Mouse (Mus musculus) heart, adult 8-10 months (tissue): Measurements from ENCODE around the gene Sptan1. TPM values are rescaled to one million over a fixed set of nuclear protein-coding genes. Genes with fewer than 3 reads are reported as not detected.

Source experiments
- DNase-seq: peaks from one replicate; pipeline ENCODE4 v3.0.0; 2022; ENCODE audit warnings: low spot score
- total RNA-seq, 4 experiments: library from RNA; stranded (reverse); gene quantifications; 2 replicates each; pipeline ENCODE4 v1.2.4; 2022

The Sptan1 gene
- total RNA-seq: 100 to 1,000 TPM; 137 to 180 (median 163) TPM

- DNase-seq: peak; percentile 94
Measured at GRCm38 (mm10) chr2:29965250-29965843, at the start of gene Sptan1. TSS of gene Sptan1 (plus strand) at chr2:29965560.

GRCm38 (mm10) chr2:29917621-29918020 is 47.7 kb upstream of the Sptan1 start:
- no peak for DNase-seq

GRCm38 (mm10) chr2:29922011-29922410 is 43.3 kb upstream of the Sptan1 start:
- peak; percentile 75 for DNase-seq

- DNase-seq: no peak
Measured at GRCm38 (mm10) chr2:29926542-29926941, 38.8 kb upstream of the Sptan1 start.

GRCm38 (mm10) chr2:29930506-29930905 is 34.9 kb upstream of the Sptan1 start:
- DNase-seq: no peak

GRCm38 (mm10) chr2:29931194-29931593 is 34.2 kb upstream of the Sptan1 start:
- DNase-seq: no peak

GRCm38 (mm10) chr2:29934906-29935599 is 30.3 kb upstream of the Sptan1 start, which contains the start of gene Gle1:
TSS of gene Gle1 (plus strand) at chr2:29935426.
- DNase-seq: peak; percentile 96

GRCm38 (mm10) chr2:29940073-29940472 is 25.3 kb upstream of the Sptan1 start:
- no peak for DNase-seq

- DNase-seq: no peak
Measured at GRCm38 (mm10) chr2:29940826-29941225, 24.5 kb upstream of the Sptan1 start.

GRCm38 (mm10) chr2:29944723-29945122 is 20.6 kb upstream of the Sptan1 start:
- peak; percentile 48 for DNase-seq

GRCm38 (mm10) chr2:29948896-29949295 is 16.5 kb upstream of the Sptan1 start:
- DNase-seq: no peak

GRCm38 (mm10) chr2:29961246-29961645 is 4.1 kb upstream of the Sptan1 start:
- no peak for DNase-seq

GRCm38 (mm10) chr2:29964354-29965249 is 758 bp upstream of the Sptan1 start:
- peak; percentile 43 for DNase-seq

GRCm38 (mm10) chr2:29965906-29966305 is 546 bp downstream of the Sptan1 start:
- peak; percentile 32 for DNase-seq

- DNase-seq: no peak
Measured at GRCm38 (mm10) chr2:29966826-29967225, 1.5 kb downstream of the Sptan1 start.

- no peak for DNase-seq
Measured at GRCm38 (mm10) chr2:29967768-29968167, 2.4 kb downstream of the Sptan1 start.

GRCm38 (mm10) chr2:29968638-29969037 is 3.3 kb downstream of the Sptan1 start:
- DNase-seq: no peak

- DNase-seq: peak; percentile 85
Measured at GRCm38 (mm10) chr2:29971838-29972635, 6.7 kb downstream of the Sptan1 start.

GRCm38 (mm10) chr2:29973525-29973924 is 8.2 kb downstream of the Sptan1 start:
- no peak for DNase-seq

- DNase-seq: peak; percentile 46
Measured at GRCm38 (mm10) chr2:29977307-29977706, 11.9 kb downstream of the Sptan1 start.

- no peak for DNase-seq
Measured at GRCm38 (mm10) chr2:29980661-29981060, 15.3 kb downstream of the Sptan1 start.
